Mouse (Mus musculus) spleen, adult 18-20 months (tissue): Measurements from ENCODE around the gene Plcb4.

Experiments
- DNase-seq, 2 experiments: peaks; one replicate each; pipeline ENCODE4 v3.0.0; 2022; ENCODE audit warnings: mixed read lengths in 2 of 2

Gene Plcb4

GRCm38 (mm10) chr2:135811453-135812101, 152.8 kb downstream of the Plcb4 start:
- no peak for DNase-seq

- no peak for DNase-seq
These were observed 154.0 kb downstream of the Plcb4 start for GRCm38 (mm10) chr2:135812701-135813246.

GRCm38 (mm10) chr2:135820691-135821090, 161.9 kb downstream of the Plcb4 start:
- no peak for DNase-seq

GRCm38 (mm10) chr2:135823690-135824089, 164.9 kb downstream of the Plcb4 start:
- DNase-seq = no peak

GRCm38 (mm10) chr2:135824757-135825156, 165.9 kb downstream of the Plcb4 start:
- no peak for DNase-seq

- no peak for DNase-seq
These were observed 166.8 kb downstream of the Plcb4 start for GRCm38 (mm10) chr2:135825645-135826044.

GRCm38 (mm10) chr2:135826616-135827360, 168.0 kb downstream of the Plcb4 start:
- DNase-seq = no peak

GRCm38 (mm10) chr2:135828446-135828845, 169.6 kb downstream of the Plcb4 start:
- DNase-seq = no peak

GRCm38 (mm10) chr2:135833743-135834142, 174.9 kb downstream of the Plcb4 start:
- no peak for DNase-seq

GRCm38 (mm10) chr2:135834435-135834834, 175.6 kb downstream of the Plcb4 start:
- DNase-seq = no peak

GRCm38 (mm10) chr2:135835911-135836310, 177.1 kb downstream of the Plcb4 start:
- DNase-seq = no peak

GRCm38 (mm10) chr2:135836426-135836825, 177.6 kb downstream of the Plcb4 start:
- no peak for DNase-seq

GRCm38 (mm10) chr2:135837730-135838129, 178.9 kb downstream of the Plcb4 start:
- no peak for DNase-seq

GRCm38 (mm10) chr2:135838135-135838534, 179.3 kb downstream of the Plcb4 start:
- DNase-seq = no peak

GRCm38 (mm10) chr2:135838651-135839286, 180.0 kb downstream of the Plcb4 start:
- no peak for DNase-seq

GRCm38 (mm10) chr2:135843721-135844120, 184.9 kb downstream of the Plcb4 start:
- DNase-seq = no peak

- DNase-seq = no peak
These were observed 188.1 kb downstream of the Plcb4 start for GRCm38 (mm10) chr2:135846903-135847302.

GRCm38 (mm10) chr2:135847738-135848137, 188.9 kb downstream of the Plcb4 start:
- DNase-seq = no peak

- DNase-seq = no peak
These were observed 189.4 kb downstream of the Plcb4 start for GRCm38 (mm10) chr2:135848169-135848568.

GRCm38 (mm10) chr2:135851964-135852363, 193.2 kb downstream of the Plcb4 start:
- no peak for DNase-seq

- no peak for DNase-seq
These were observed 194.3 kb downstream of the Plcb4 start for GRCm38 (mm10) chr2:135853085-135853484.

GRCm38 (mm10) chr2:135854059-135854458, 195.2 kb downstream of the Plcb4 start:
- no peak for DNase-seq

GRCm38 (mm10) chr2:135855890-135856490, 197.2 kb downstream of the Plcb4 start:
- no peak for DNase-seq
